Mouse (Mus musculus) embryo, embryonic 10 days (tissue): Measurements from ENCODE around the gene Notum.

Experiments
- DNase-seq: peaks from one replicate; pipeline ENCODE4 v3.0.0-alpha.2; 2015; ENCODE audit warnings: low spot score

Notum gene

DNA sequence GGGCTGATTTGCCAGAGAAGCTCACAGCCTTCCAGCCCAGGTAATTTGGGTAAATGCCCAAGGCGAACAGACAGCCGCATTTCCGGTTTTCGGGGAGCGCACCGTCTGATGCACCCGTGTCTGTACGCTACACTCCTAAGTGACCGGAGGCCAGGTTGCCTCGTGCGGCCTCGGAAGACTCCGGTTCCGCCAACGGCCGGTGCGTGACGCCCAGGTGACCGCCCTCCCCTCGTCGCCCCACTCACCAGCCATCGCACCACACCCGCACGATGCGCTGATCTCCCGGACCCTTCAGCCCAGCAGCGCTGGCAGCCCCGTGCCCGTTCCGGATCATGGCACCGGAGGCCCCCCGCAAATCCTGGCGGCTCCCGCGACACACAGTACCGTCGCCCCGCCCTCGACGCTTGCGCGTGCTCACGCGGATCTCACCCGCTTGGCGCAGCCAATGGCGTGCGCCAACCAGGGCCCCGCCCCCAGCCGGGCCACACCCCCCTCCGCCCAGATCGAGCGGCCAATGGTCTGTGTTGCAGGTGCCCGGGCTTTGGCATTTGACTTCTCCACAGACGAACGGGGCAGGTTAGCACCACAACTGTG, 43.4 kb downstream of the Notum start, which contains the start of gene Pcyt2:
Pcyt2 (minus strand) TSS at position 418 of the 594 bp plus-strand sequence.
- DNase-seq: peak; percentile 94

DNA sequence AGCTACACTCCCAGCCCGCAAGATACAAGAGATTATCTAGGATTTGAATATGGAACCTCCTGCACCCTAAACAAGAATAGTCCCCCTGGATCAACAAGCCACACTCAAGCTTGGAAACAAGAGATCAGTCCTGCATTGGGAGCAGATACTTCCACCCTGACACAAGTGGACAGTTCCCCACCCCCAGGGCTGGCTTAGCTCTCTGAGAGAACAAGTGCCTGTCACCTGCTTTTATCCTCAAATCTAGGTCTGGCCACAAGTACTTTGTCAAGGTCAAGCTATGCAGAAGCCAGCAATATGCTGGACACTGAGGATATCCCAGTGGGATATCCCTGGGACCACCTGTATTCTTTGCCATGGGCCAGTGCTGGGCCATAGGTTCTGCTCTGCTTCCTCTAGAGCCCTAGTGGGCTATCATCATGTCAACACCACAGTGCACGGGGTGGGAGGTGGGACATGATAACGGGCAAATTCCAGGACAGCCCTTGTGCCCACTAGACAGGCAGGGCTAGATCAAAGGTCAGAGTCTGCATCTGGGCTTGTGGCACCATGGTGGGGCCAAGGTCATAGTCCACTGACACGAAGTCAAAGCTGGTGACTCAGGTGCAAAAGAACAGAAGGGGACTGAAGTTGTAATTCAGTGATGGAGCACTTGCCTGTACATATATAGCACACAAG, 44.2 kb downstream of the Notum start:
- no peak for DNase-seq

DNA sequence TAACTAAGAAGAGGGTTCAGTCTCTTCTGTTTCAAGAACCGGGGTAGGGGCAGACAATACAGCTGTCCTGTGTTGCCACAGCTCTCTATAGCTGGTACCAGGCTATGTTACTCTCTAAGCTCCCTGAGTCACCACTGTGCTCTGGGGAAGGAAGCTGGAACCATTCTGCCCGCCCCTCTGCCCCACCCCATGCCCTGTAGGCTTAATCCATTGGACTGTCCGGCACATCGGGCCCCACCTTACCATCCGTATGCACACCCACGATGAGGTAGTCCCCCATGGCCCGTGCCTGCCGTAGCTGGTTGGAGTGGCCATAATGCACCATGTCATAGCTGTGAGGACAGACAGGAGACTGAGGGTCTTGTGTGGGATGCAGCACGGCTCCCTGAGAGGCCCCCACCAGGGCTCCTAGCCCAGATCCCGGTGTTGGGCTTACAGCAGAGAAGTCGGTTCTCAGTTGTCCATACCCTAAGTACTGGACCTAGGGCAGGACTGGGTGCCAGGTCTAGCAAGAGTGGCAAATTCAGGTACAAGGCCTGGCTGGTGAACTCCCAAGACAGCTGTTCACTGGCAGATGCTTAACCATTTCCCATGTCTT, 45.3 kb downstream of the Notum start:
- DNase-seq: no peak

DNA sequence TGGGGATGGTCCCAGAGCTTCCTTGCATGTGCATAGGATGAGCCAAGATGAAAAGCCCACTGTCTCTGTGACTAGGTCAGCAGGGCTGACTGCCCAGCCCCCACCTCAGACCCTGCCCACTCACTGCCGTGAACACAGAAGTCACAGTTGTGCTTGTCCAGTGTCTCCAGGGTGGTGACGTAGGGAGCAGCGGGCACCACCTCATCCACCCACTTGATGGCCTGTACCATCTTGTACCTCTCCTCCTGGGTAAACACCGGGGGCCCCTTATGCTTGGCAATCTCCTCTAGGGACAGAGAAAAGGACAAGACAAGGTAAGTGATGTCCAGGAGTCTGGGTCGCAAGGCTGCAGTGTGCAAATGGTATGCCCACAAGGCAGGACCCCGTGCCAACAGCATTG, 45.8 kb downstream of the Notum start:
- DNase-seq: no peak

DNA sequence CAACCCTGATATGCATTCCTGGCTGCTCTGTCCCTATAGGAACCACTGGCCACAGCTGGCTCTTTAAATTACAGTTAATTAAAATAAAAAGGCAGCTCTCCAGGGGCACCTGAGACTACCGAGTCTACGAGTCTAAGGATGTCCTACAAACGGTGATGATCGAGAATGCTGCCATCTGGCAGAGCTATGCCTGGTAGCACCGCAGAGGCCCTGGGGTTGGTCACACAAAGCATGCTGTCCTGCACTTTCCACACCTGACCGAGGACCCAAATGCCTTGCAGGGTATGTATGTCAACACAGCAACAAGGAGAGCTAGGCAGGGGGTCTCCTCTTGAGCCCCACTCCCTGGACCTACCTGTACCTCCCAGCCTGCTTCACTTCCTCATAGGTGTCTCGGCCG, 47.0 kb downstream of the Notum start:
- no peak for DNase-seq

DNA sequence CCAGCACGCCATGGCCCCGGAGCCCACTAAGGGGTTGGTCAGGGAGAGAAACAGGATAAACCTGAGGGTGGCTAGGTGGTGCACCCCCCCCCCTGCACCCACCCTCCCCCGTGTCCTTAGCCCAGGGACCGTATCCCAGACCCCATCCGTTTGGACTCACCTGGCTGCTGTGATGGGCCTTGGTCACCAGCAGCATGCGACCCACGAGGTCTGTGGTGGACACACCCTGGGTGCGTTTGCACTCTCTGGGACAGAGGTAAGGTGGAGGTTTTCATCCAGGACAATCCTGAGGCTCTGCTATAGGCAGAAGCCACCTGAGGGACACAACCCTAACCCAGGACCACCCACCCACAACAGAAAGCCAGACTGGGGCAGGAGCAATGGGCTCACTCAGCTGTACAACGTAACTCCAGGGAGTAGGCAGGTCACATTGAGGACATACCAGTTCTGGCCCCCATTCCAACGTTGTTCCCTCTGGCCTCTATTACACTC, 47.4 kb downstream of the Notum start:
- DNase-seq: no peak

DNA sequence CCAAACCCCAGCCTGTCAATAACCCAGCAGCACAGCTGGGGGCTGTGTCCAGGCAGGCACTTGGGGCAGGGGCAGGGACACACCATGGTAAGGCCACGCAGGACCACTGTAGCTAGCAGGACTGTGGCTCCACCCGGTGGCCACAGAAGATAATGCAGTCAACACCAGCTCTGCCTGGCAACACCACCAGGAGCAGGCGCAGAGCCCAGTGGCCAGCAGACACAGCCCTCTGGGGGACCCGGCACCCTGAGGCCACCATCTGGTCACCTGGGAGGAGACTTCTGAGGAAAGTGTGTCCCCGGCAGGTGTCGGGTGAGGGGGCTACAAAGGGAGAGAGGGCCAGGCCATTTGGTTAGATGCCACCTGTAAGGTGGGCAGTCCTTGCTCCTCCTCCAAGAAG, 48.2 kb downstream of the Notum start:
- DNase-seq: peak; percentile 85

DNA sequence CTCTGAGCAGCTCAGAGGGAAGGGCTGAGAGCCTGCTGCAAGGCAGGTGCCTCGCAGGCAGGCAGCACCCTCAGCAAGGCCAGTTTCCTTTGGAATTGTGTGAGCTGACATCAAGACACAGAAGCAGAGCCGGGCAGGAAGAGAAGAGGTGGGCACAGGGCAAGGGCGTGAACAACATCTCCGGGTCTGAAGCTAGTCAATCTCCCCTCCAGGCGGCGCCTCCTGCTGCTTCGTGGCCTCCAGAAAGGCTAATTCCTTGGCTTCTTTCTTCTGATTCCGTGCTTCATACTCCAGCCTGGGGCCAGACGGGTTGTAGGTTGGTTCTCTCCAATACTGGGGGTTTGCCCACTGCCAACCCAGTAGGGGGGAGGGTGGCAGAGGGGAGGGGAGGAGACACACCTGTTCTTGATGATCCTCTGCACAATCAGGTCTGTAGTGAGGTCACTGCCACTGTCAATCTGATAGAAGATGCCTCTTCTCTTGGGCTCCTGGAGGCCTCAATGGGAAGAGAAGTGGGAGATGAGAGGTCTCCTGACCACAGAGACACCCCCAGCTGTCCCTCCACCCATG, 50.4 kb downstream of the Notum start:
- no peak for DNase-seq

DNA sequence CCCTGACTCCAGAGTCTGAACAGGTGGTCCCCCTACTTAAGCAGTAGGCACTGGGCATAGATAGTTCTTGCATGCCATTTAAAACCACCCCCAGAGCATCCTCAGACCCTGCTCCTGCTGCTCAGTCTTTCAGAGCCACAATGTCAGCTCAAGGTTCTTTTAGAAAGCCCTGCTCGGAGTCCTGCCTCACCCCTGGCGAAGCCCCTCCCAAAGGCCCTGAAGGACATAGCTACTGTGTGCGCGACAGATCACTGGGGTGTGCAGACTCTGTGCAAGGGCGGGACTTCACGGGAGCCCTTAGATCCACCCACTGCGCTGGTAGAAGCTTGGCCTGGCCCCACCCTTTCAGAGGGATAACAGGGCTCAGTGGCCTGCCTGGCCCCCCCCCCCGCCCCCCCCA, 51.7 kb downstream of the Notum start:
- peak; percentile 21 for DNase-seq

DNA sequence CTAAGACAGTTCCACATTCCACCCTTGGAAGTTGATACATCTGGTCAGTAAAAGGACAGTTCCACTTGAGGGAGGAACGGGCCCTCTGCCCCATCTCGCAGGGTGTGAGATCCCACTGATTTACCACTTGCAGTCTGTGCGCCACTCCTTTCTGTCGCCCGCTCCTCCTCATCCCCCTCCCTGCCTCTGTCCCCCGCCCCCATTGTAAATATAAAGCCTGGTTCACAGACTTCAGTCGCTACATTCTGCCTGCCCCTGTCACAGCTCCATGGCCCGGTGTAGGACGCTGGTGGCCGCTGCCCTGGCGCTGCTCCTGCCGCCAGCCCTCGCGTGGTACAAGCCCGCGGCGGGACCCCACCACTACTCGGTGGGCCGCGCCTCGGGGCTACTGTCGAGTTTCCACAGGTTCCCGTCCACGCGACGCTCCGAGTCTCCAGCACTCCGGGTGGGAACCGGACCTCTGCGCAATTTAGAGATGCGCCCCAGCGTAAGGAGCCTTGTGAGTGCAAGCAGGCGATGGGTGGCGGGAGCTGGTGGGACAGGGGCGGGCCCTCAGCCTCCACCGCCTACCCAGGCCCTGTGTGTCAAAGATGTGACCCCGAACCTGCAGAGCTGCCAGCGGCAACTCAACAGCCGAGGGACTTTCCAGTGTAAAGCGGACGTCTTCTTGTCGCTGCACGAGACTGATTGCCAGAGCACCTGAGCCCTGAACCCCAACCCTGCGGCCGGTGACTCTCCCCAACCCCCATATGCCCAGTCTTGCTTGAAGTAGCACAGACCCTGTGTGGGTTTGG, 52.5 kb downstream of the Notum start, which contains the start of gene Npb:
Npb (plus strand) TSS at position 237 of the 794 bp plus-strand sequence.
- DNase-seq: peak; percentile 21

DNA sequence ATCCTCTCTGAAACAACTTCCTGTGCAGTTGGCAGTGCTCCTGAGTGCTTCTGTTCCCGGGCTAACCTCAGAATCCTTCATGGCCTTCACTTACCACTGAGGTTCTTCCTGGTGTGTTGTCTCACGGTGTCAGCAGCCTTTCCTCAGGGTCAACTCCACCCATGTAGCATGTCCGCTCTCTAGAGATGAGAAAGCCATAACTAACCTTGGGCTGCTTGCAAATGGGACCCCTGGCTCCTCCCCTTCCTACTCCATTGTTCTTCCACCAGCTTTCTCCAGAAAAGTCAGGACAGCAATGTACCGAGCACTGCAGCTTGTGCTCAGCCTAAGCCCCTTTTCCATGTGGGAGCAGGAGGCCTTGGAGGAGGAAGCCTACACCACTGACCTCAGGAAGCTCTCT, 54.2 kb downstream of the Notum start:
- no peak for DNase-seq

DNA sequence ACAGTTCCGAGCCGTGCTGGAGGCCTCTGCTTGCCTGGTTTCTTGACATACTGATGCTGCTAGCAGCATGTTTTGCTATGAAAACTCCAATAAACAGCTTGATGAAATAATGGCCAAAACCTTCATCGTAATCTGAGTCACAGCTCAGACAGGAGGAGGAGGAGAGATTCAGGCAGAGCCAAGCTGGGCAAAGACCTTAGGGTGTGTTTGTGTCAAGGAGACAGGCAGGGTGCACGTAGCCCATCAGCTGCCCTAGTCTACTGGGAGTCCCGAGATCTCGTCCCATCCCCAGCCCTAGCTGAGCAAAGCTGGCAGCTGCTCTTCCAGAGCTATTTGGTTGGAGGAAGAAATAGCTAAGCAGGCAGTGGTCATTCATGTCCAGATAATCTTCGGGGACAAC, 55.3 kb downstream of the Notum start:
- no peak for DNase-seq
